Mouse (Mus musculus) C2C12 (cell line): ENCODE results near the gene Aadat. TPM values are rescaled to one million over a fixed set of nuclear protein-coding genes. Genes with fewer than 3 reads are reported as not detected.

Source experiments
- H3K27me3 ChIP-seq: one replicate; pipeline ENCODE4 v1.6.1; 2011; ENCODE audit not compliant: control insufficient read depth, insufficient read depth, insufficient read length
- H3K36me3 ChIP-seq: one replicate; pipeline ENCODE4 v1.6.1; 2011; ENCODE audit not compliant: control insufficient read depth, insufficient read depth
- H3K4me3 ChIP-seq: one replicate; pipeline ENCODE4 v1.5.1; 2011; ENCODE audit warnings: mild to moderate bottlenecking, control low read depth; ENCODE audit not compliant: poor library complexity, insufficient read depth, severe bottlenecking
- H3K79me2 ChIP-seq: one replicate; pipeline ENCODE4 v1.6.1; 2011; ENCODE audit not compliant: control insufficient read depth, insufficient read depth
- H3K79me3 ChIP-seq: one replicate; pipeline ENCODE4 v1.6.1; 2011; ENCODE audit warnings: low read depth, control low read depth
- H3ac ChIP-seq: one replicate; pipeline ENCODE3; 2011; ENCODE audit warnings: low read depth; ENCODE audit not compliant: control insufficient read depth, insufficient read length
- CEBPB ChIP-seq: IDR thresholded peaks from one replicate; pipeline ENCODE4 v1.6.1; 2011; ENCODE audit warnings: low read depth, mild to moderate bottlenecking, control low read depth, moderate library complexity
- CTCF ChIP-seq: IDR thresholded peaks from one replicate; pipeline ENCODE4 v1.5.1; 2011; ENCODE audit not compliant: control insufficient read depth, insufficient read depth, insufficient read length
- FOSL1 ChIP-seq: IDR thresholded peaks from one replicate; pipeline ENCODE4 v1.8.0; 2011; ENCODE audit warnings: mild to moderate bottlenecking, low read length; ENCODE audit not compliant: poor library complexity, insufficient read depth, severe bottlenecking
- MAX ChIP-seq: IDR thresholded peaks from one replicate; pipeline ENCODE4 v1.6.1; 2011; ENCODE audit warnings: mild to moderate bottlenecking, control low read depth
- MYOD1 ChIP-seq: IDR thresholded peaks from one replicate; pipeline ENCODE4 v1.6.1; 2011; ENCODE audit warnings: low read depth; ENCODE audit not compliant: control insufficient read depth, insufficient read length
- MYOG ChIP-seq: IDR thresholded peaks from one replicate; pipeline ENCODE4 v1.6.1; 2011; ENCODE audit not compliant: control insufficient read depth, insufficient read length; ENCODE audit errors: extremely low read depth
- USF1 ChIP-seq: IDR thresholded peaks from one replicate; pipeline ENCODE4 v1.6.1; 2011; ENCODE audit warnings: low read depth, mild to moderate bottlenecking, control low read depth, moderate library complexity
- long read RNA-seq, 2 experiments: library from polyadenylated mRNA; unstranded; transcript quantifications; one replicate each; pipeline ENCODE4 v2.0.0; 2019 to 2020
- polyA plus RNA-seq: library from polyadenylated mRNA; unstranded; fragments of >200 nt; fragmentation: generic; extraction: Trizol; gene quantifications from one replicate; pipeline ENCODE4 v1.2.1, GENCODE M21; 2012; ENCODE audit warnings: missing spikeins

The Aadat gene
- polyA plus RNA-seq: 0.14 TPM
- long read RNA-seq, experiment 1: 0 reads
- long read RNA-seq, experiment 2, partial matches to known transcripts: 0 of 1 reads
- long read RNA-seq, experiment 2, other reads (novel, unspliced or antisense): 1 of 1 reads

DNA sequence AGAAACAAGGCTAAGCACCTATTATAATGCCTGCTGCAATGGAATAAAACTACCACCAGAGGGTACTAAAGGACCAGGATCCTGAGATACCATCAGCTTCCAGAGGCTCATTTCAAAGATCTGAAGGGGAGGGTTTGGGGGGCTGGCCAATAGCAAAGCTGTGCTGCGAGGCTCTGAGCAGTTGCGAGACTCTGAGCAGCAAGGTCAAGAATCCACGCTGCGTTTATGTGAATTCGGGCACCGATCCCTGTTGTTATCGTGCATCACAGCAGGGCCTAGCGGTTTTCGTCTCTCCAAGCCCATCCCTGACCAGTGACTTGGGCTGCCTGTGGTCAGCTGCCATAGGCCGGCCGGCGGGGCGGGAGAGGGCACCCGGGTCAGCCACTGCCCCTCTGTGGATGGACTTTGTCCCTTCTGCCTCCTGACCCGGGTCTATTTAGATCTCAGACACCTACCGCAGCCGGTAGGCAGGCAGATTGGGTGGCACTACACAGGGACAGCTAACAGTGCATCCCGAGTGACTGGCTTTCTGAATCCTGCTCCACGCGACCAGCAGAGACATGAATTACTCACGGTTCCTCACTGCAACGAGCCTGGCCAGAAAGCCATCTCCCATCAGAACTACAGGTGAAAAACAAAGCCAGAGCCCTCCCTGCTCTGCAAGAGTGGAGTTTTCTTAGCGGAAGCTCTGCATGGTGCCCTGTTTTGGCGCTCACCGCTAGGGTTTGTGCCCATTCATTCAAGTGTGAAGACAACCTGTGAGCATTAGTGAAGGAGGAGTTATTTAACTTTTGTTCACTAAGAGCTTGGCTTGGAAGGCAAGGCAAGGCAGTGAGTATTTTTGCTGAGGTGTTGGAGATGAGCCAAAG is at the start of gene Aadat:
Gene Aadat, plus strand, starts transcription at position 280 of the 869 bp plus-strand sequence.
- Histone ChIP-seq H3K27me3 (no peaks in the 10 kb centered on the region), H3K4me3 (no peak within 1 kb of the TSS), H3K36me3 (no peaks in the 10 kb centered on the region), H3K79me2 (no peaks in the 10 kb centered on the region), H3K79me3 (no peaks in the 10 kb centered on the region), H3ac (peak within 1 kb of the TSS; percentile 21)
- TF ChIP-seq CEBPB (no peak), USF1 (no peak), CTCF (no peak), FOSL1 (no peak), MYOD1 (no peak), MYOG (no peak), MAX (no peak)

GRCm38 (mm10) chr8:60466686-60467335 is 38.9 kb upstream of the Aadat start:
- H3K79me2 ChIP-seq: no peaks in the 10 kb centered on the region
- H3K4me3 ChIP-seq: no peak overlapping the region
- H3K79me3 ChIP-seq: no peaks in the 10 kb centered on the region
- no peaks in the 10 kb centered on the region for H3K36me3 ChIP-seq
- no peak for TF ChIP-seq MYOG
- TF ChIP-seq USF1: no peak
- no peak for TF ChIP-seq MAX
- TF ChIP-seq FOSL1: no peak
- peak; percentile 81 for TF ChIP-seq CTCF
- no peak for TF ChIP-seq CEBPB
- no peaks in the 10 kb centered on the region for H3K27me3 ChIP-seq
- no peak overlapping the region for H3ac ChIP-seq

DNA sequence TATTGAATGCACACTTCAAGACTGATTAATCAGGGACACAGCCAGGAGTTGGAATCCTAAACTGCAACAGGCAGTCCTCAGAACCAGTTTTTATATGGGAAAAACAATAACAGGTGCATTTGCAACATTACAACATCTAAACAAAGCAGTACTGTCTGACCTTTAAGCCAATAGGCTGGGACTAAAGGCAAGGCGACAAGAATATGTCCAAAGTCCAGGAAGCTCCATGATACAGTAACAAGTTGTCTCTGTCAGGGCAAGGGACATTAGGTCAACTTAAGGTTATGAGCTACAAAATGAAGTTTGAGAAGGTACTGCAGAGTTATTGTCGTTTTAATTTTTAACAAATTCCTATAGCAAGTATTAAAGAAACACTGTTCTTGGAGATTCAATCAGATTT is 15.6 kb upstream of the Aadat start:
- Histone ChIP-seq H3K36me3 (no peaks in the 10 kb centered on the region), H3K79me2 (no peaks in the 10 kb centered on the region), H3K27me3 (no peaks in the 10 kb centered on the region), H3ac (no peak overlapping the region), H3K4me3 (no peak overlapping the region), H3K79me3 (no peaks in the 10 kb centered on the region)
- TF ChIP-seq CTCF: no peak
- no peak for TF ChIP-seq CEBPB
- TF ChIP-seq USF1: no peak
- no peak for TF ChIP-seq FOSL1
- TF ChIP-seq MYOG: no peak
- no peak for TF ChIP-seq MYOD1
- TF ChIP-seq MAX: no peak

DNA sequence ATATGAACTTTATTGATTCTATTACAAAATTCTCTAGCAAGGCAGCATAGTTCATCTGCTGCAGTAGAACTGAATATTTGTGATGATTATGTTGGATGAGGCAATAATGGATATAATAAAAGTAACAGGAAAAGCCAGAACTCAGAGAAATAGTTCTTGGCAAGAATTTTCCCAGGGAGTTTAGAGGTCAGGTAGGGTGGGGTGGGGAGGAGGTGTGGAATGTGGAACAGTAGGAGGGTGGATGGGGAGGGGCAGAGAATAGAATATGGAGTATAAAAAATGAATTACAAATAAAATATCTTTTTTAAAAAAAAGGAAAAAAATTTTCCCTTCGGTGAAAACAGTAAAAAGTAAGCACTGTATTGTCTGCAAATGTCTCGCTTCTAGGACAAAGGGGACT is 13.9 kb upstream of the Aadat start:
- H3K79me2 ChIP-seq: no peaks in the 10 kb centered on the region
- no peak overlapping the region for H3ac ChIP-seq
- TF ChIP-seq FOSL1 (no peak), MAX (no peak), MYOD1 (no peak), USF1 (no peak), CTCF (no peak), CEBPB (no peak), MYOG (no peak)
- no peaks in the 10 kb centered on the region for H3K36me3 ChIP-seq
- H3K79me3 ChIP-seq: no peaks in the 10 kb centered on the region
- no peak overlapping the region for H3K4me3 ChIP-seq
- H3K27me3 ChIP-seq: no peaks in the 10 kb centered on the region

- TF ChIP-seq CEBPB: no peak
- peak; percentile 44 for TF ChIP-seq MYOD1
Observed at GRCm38 (mm10) chr8:60492471-60492870, 13.3 kb upstream of the Aadat start.

More at GRCm38 (mm10) chr8:60492471-60492870, 13.3 kb upstream of the Aadat start:
- Histone ChIP-seq H3ac (no peak overlapping the region), H3K79me3 (no peaks in the 10 kb centered on the region), H3K27me3 (no peaks in the 10 kb centered on the region), H3K4me3 (no peak overlapping the region), H3K79me2 (no peaks in the 10 kb centered on the region), H3K36me3 (no peaks in the 10 kb centered on the region)
